Mouse (Mus musculus): ENCODE data around the gene Ostm1. TPM values are rescaled to one million over a fixed set of nuclear protein-coding genes. Genes with fewer than 3 reads are reported as not detected.

The Ostm1 gene
- polyA plus RNA-seq, 1 experiment from 2014 or later, result 17.0 TPM

- Histone ChIP-seq H3K27ac (no peak overlapping the region), H3K27me3 (peaks cover 98% of the 10 kb centered on the region), H3K36me3 (no peaks in the 10 kb centered on the region), H3K9ac (no peak overlapping the region), H3K4me2 (no peak overlapping the region), H3K4me3 (no peak overlapping the region), H3K9me3 (replicated peaks) (no peaks in the 10 kb centered on the region), H3K4me1 (replicated peaks) (peaks cover 30% of the 10 kb centered on the region)
- 3% methylated on average over 8 of the region's 8 CpGs for WGBS
- no peak for ATAC-seq (replicated peaks; ENCODE audit: insufficient number of reproducible peaks, insufficient read depth, low FRiP score, low read depth)
Measured at GRCm38 (mm10) chr10:42585156-42585555, 1.5 kb downstream of the Ostm1 start.

GRCm38 (mm10) chr10:42585596-42586305 lies 2.1 kb downstream of the Ostm1 start:
- H3K9me3 ChIP-seq (replicated peaks), result no peaks in the 10 kb centered on the region
- WGBS, result 5% methylated on average over 22 of the region's 22 CpGs
- H3K36me3 ChIP-seq, result no peaks in the 10 kb centered on the region
- H3K4me3 ChIP-seq, result no peak overlapping the region
- ATAC-seq (replicated peaks; ENCODE audit: insufficient number of reproducible peaks, insufficient read depth, low FRiP score, low read depth), result no peak
- peaks cover 98% of the 10 kb centered on the region for H3K27me3 ChIP-seq
- H3K4me2 ChIP-seq, result no peak overlapping the region
- H3K27ac ChIP-seq, result no peak overlapping the region
- no peak overlapping the region for H3K9ac ChIP-seq
- peaks cover 30% of the 10 kb centered on the region for H3K4me1 ChIP-seq (replicated peaks)

- Histone ChIP-seq H3K36me3 (no peaks in the 10 kb centered on the region), H3K27ac (no peak overlapping the region), H3K9me3 (replicated peaks) (no peaks in the 10 kb centered on the region), H3K27me3 (peaks cover 98% of the 10 kb centered on the region), H3K4me3 (no peak overlapping the region), H3K9ac (no peak overlapping the region), H3K4me2 (no peak overlapping the region), H3K4me1 (replicated peaks) (peaks cover 32% of the 10 kb centered on the region)
- ATAC-seq (replicated peaks; ENCODE audit: insufficient number of reproducible peaks, insufficient read depth, low FRiP score, low read depth), result no peak
- 7% methylated on average over 8 of the region's 8 CpGs for WGBS
Measured at GRCm38 (mm10) chr10:42587961-42588750, 4.5 kb downstream of the Ostm1 start.

GRCm38 (mm10) chr10:42589505-42589904 lies 5.9 kb downstream of the Ostm1 start:
- ATAC-seq (replicated peaks; ENCODE audit: insufficient number of reproducible peaks, insufficient read depth, low FRiP score, low read depth), result no peak
- Histone ChIP-seq H3K36me3 (no peaks in the 10 kb centered on the region), H3K9me3 (replicated peaks) (no peaks in the 10 kb centered on the region), H3K27me3 (peaks cover 98% of the 10 kb centered on the region), H3K4me2 (no peak overlapping the region), H3K27ac (no peak overlapping the region), H3K9ac (no peak overlapping the region), H3K4me3 (no peak overlapping the region), H3K4me1 (replicated peaks) (peaks cover 18% of the 10 kb centered on the region)
- WGBS, result 5% methylated on average over 5 of the region's 5 CpGs

- no peaks in the 10 kb centered on the region for H3K9me3 ChIP-seq (replicated peaks)
- WGBS, result 4% methylated on average over 19 of the region's 19 CpGs
- no peak overlapping the region for H3K4me3 ChIP-seq
Measured at GRCm38 (mm10) chr10:42590261-42591184, 6.9 kb downstream of the Ostm1 start.

GRCm38 (mm10) chr10:42591185-42591992 lies 7.8 kb downstream of the Ostm1 start:
- WGBS, result under 1% methylated on average over 67 of the region's 67 CpGs
- H3K36me3 ChIP-seq, result no peaks in the 10 kb centered on the region
- peaks cover 96% of the 10 kb centered on the region for H3K27me3 ChIP-seq
- H3K27ac ChIP-seq, result no peak overlapping the region
- peaks cover 16% of the 10 kb centered on the region for H3K4me1 ChIP-seq (replicated peaks)
- H3K4me3 ChIP-seq, result peak overlapping the region; percentile 44
- ATAC-seq (replicated peaks; ENCODE audit: insufficient number of reproducible peaks, insufficient read depth, low FRiP score, low read depth), result no peak
- H3K9me3 ChIP-seq (replicated peaks), result no peaks in the 10 kb centered on the region
- no peak overlapping the region for H3K9ac ChIP-seq
- H3K4me2 ChIP-seq, result peak overlapping the region; percentile 57

More at GRCm38 (mm10) chr10:42590261-42591184, 6.9 kb downstream of the Ostm1 start:
- Histone ChIP-seq H3K36me3 (no peaks in the 10 kb centered on the region), H3K27ac (no peak overlapping the region), H3K4me1 (replicated peaks) (peaks cover 16% of the 10 kb centered on the region), H3K4me2 (no peak overlapping the region), H3K9ac (no peak overlapping the region), H3K27me3 (peaks cover 98% of the 10 kb centered on the region)
- no peak for ATAC-seq (replicated peaks; ENCODE audit: insufficient number of reproducible peaks, insufficient read depth, low FRiP score, low read depth)

GRCm38 (mm10) chr10:42591993-42592686 lies 8.5 kb downstream of the Ostm1 start:
- ATAC-seq (replicated peaks; ENCODE audit: insufficient number of reproducible peaks, insufficient read depth, low FRiP score, low read depth), result no peak
- 1% methylated on average over 25 of the region's 25 CpGs for WGBS
- Histone ChIP-seq H3K27me3 (peaks cover 92% of the 10 kb centered on the region), H3K4me1 (replicated peaks) (peaks cover 16% of the 10 kb centered on the region), H3K27ac (no peak overlapping the region), H3K4me2 (peak overlapping the region; percentile 57), H3K9me3 (replicated peaks) (no peaks in the 10 kb centered on the region), H3K4me3 (peak overlapping the region; percentile 44), H3K36me3 (no peaks in the 10 kb centered on the region), H3K9ac (no peak overlapping the region)

- Histone ChIP-seq H3K9me3 (replicated peaks) (no peaks in the 10 kb centered on the region), H3K9ac (no peak overlapping the region), H3K27ac (no peak overlapping the region), H3K4me1 (replicated peaks) (peaks cover 16% of the 10 kb centered on the region), H3K4me3 (no peak overlapping the region), H3K4me2 (no peak overlapping the region), H3K27me3 (peaks cover 87% of the 10 kb centered on the region), H3K36me3 (no peaks in the 10 kb centered on the region)
- ATAC-seq (replicated peaks; ENCODE audit: insufficient number of reproducible peaks, insufficient read depth, low FRiP score, low read depth), result no peak
- WGBS, result 16% methylated on average over 7 of the region's 7 CpGs
Measured at GRCm38 (mm10) chr10:42593201-42593600, 9.6 kb downstream of the Ostm1 start.

- Histone ChIP-seq H3K27ac (no peak overlapping the region), H3K9ac (no peak overlapping the region), H3K36me3 (no peaks in the 10 kb centered on the region), H3K4me1 (replicated peaks) (no peaks in the 10 kb centered on the region), H3K4me2 (no peak overlapping the region), H3K27me3 (peaks cover 45% of the 10 kb centered on the region), H3K4me3 (no peak overlapping the region), H3K9me3 (replicated peaks) (no peaks in the 10 kb centered on the region)
- ATAC-seq (replicated peaks; ENCODE audit: insufficient number of reproducible peaks, insufficient read depth, low FRiP score, low read depth), result no peak
- WGBS, result 79% methylated on average over 8 of the region's 8 CpGs
Measured at GRCm38 (mm10) chr10:42598615-42599014, 15.0 kb downstream of the Ostm1 start.

- H3K27ac ChIP-seq, result no peak overlapping the region
- peaks cover 22% of the 10 kb centered on the region for H3K27me3 ChIP-seq
- WGBS, result 21% methylated on average over 10 of the region's 10 CpGs
Measured at GRCm38 (mm10) chr10:42601556-42601955, 17.9 kb downstream of the Ostm1 start.

More at GRCm38 (mm10) chr10:42601556-42601955, 17.9 kb downstream of the Ostm1 start:
- Histone ChIP-seq H3K4me2 (no peak overlapping the region), H3K36me3 (no peaks in the 10 kb centered on the region), H3K9me3 (replicated peaks) (peaks cover 2% of the 10 kb centered on the region; the same call in 1 of the 2 replicates), H3K9ac (no peak overlapping the region), H3K4me3 (no peak overlapping the region), H3K4me1 (replicated peaks) (no peaks in the 10 kb centered on the region)
- ATAC-seq (replicated peaks; ENCODE audit: insufficient number of reproducible peaks, insufficient read depth, low FRiP score, low read depth), result no peak

Measured in heart, embryonic 15.5 days (tissue).